Mouse (Mus musculus) heart, postnatal 0 days (tissue): Measurements from ENCODE around the gene Myh10. TPM values are rescaled to one million over a fixed set of nuclear protein-coding genes. Genes with fewer than 3 reads are reported as not detected.

Source experiments
- ATAC-seq: fragments of 200-750 bp; cut with Nextera tagmentation; 2 replicates; pipeline ENCODE4 v1.8.0; 2017; ENCODE audit warnings: low read depth, moderate number of reproducible peaks, moderate library complexity; ENCODE audit not compliant: insufficient read depth
- DNase-seq: peaks from one replicate; pipeline ENCODE4 v3.0.0-alpha.2; 2016; ENCODE audit warnings: low spot score
- H3K27ac ChIP-seq: fragments of 300-500 bp; sonication (generic); 2 replicates; pipeline ENCODE4 v1.5.1; 2014; ENCODE audit warnings: low read depth, mild to moderate bottlenecking
- H3K27me3 ChIP-seq: fragments of 300-500 bp; sonication (generic); 2 replicates; pipeline ENCODE4 v1.6.1; 2014; ENCODE audit warnings: low read length, mixed read lengths; ENCODE audit not compliant: control insufficient read depth, insufficient read depth
- H3K36me3 ChIP-seq: fragments of 300-500 bp; sonication (generic); replicated peaks from 2 replicates; pipeline ENCODE4 v1.6.1; 2014; ENCODE audit warnings: low read length, mixed read lengths; ENCODE audit not compliant: control insufficient read depth, insufficient read depth
- H3K4me1 ChIP-seq: fragments of 300-500 bp; sonication (generic); 2 replicates; pipeline ENCODE4 v1.6.1; 2014; ENCODE audit warnings: antibody characterized with exemption; ENCODE audit not compliant: control insufficient read depth, insufficient read depth
- H3K4me2 ChIP-seq: fragments of 300-500 bp; sonication (generic); 2 replicates; pipeline ENCODE4 v1.6.1; 2014; ENCODE audit warnings: low read depth, mild to moderate bottlenecking, low read length, moderate library complexity
- H3K4me3 ChIP-seq: fragments of 300-500 bp; sonication (generic); 2 replicates; pipeline ENCODE4 v1.5.1; 2014; ENCODE audit warnings: low read depth, low read length
- H3K9ac ChIP-seq: fragments of 300-500 bp; sonication (generic); replicated peaks from 2 replicates; pipeline ENCODE4 v1.6.1; 2014; ENCODE audit warnings: low read depth, low read length, mixed read lengths
- H3K9me3 ChIP-seq: fragments of 300-500 bp; sonication (generic); replicated peaks from 2 replicates; pipeline ENCODE4 v1.6.1; 2016; ENCODE audit warnings: low read length; ENCODE audit not compliant: control insufficient read depth
- CTCF ChIP-seq: IDR thresholded peaks from 2 replicates; pipeline ENCODE4 v1.5.1; 2016; ENCODE audit warnings: antibody characterized with exemption, control low read depth, low read depth
- EP300 ChIP-seq: IDR thresholded peaks from 2 replicates; pipeline ENCODE4 v1.6.1; 2016; ENCODE audit warnings: antibody characterized with exemption, low read depth
- WGBS: fragments of 180-500 bp; shearing (Covaris S2); extraction: QIAGEN DNeasy Blood & Tissue Kit; methylation state at CpG from one replicate; pipeline ENCODE4 v1.1.7; 2014; 5-methylcytosine and 5-hydroxymethylcytosine counted together
- polyA plus RNA-seq: library from polyadenylated mRNA; unstranded; fragments of >200 nt; fragmentation: Nextera tagmentation; extraction: Ambion mirVana; gene quantifications from 2 replicates; pipeline ENCODE4 v1.2.1, GENCODE M21; 2015
- total RNA-seq: library from RNA; depleted of rRNA; stranded (reverse); fragments of >200 nt; gene quantifications from 2 replicates; pipeline ENCODE4 v1.2.3, GENCODE M21; 2014; ENCODE audit warnings: low replicate concordance

Gene Myh10
- total and polyA plus RNA-seq, 2 experiments from 2014 or later: 39.5 to 82.8 TPM

DNA sequence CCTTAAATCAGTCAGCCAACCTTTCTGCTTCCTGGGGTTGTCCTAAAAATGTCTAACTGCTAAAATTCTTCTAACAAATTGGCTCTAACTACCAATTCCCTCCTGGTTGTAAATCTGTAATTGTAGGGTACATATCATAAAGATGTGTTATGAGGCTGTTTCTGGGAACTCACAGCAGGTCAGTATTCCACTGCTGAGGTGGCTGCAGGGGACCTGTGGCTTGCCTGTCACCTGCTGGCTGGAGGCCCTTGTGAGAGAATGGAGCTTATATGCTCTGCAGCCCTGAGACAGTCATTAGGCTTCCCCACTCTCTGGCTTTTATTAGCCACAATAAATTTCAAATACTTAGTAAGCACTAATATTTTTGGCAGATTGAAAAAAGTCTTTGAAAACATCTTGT is 87.5 kb downstream of the Myh10 start:
- Histone ChIP-seq H3K4me2 (no peak overlapping the region), H3K27ac (no peak overlapping the region), H3K9ac (no peak overlapping the region), H3K4me3 (no peak overlapping the region), H3K9me3 (no peaks in the 10 kb centered on the region), H3K27me3 (no peaks in the 10 kb centered on the region), H3K4me1 (peaks cover 11% of the 10 kb centered on the region), H3K36me3 (peaks cover 68% of the 10 kb centered on the region)
- no peak for DNase-seq
- ATAC-seq: no peak
- TF ChIP-seq CTCF: no peak
- TF ChIP-seq EP300: no peak

DNA sequence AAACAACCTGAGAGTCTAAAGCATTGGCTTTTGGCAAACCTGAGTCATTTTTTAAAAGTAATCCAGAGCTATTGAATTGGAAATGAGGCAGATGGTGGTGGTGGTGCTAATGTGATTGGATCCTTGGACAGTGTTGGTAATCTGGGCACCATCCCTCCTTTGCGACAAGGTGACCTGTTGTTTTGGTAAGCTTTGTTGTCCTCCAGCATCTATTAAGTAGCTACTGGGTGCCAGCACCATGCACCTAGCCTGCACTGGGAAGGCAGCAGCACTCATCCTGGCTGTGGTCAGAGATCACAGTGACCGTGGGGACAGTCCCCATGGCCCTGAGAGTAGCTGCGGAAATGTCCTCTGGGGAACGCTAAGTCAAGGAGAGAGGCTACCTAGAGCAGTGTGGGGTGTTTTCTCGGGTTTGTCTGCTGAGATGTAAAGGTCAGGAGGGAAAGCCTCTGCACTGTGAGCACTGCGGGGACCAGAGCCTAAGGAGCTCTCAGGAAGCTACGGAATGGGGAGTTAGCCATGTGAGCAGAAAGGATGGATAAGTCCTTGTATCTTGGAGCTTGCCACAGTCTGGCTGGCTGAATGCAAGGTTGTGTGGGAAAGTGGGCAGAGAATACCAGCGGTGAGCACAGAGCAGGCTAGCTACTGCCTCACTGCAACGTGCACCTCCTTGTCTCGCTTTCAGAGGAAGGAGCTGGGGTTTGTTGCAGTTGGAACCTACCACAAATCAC is 88.5 kb downstream of the Myh10 start:
- H3K4me2 ChIP-seq: peak overlapping the region; percentile 3; the same call in 1 of the 2 replicates
- H3K27me3 ChIP-seq: no peaks in the 10 kb centered on the region
- no peaks in the 10 kb centered on the region for H3K9me3 ChIP-seq
- H3K4me1 ChIP-seq: peaks cover 11% of the 10 kb centered on the region
- peaks cover 68% of the 10 kb centered on the region for H3K36me3 ChIP-seq
- DNase-seq (no peak), ATAC-seq (peak; percentile 22)
- no peak overlapping the region; the same call in 1 of the 2 replicates for H3K9ac ChIP-seq
- no peak overlapping the region for H3K4me3 ChIP-seq
- TF ChIP-seq EP300: no peak
- TF ChIP-seq CTCF: no peak
- H3K27ac ChIP-seq: peak overlapping the region; percentile 66
- 40% methylated on average over 10 of the region's 10 CpGs for WGBS

DNA sequence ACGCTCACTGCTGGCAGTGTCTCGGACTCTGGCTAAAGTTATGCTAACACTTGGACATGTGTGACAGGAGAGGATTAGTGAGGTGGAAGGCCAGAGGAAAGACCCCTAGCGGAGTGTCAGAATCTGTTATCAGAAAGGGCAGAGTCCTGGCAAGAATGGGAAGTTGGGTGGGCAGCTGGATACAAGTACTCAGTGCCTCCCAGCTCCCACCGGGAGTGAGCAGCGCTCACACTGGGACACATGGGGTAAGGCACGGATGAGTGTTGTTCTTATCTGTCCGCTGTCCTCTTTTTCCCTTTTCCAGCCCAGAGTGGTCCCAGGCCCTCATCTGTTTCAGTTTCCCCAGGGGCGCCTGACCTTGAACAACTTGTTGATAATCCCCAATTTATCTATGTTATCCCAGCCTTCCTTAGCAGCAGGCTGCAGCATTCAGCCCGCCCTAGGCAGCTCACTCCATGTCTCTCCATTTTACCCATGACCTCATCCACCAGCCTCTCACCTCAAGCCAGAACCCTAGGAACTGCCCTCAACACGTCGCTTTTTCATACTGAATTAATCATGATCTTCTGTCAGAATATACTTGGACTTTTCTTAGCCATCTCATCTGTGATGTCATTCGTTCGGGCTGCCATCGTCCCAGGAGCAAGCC is 89.2 kb downstream of the Myh10 start:
- H3K9ac ChIP-seq: no peak overlapping the region; the same call in 1 of the 2 replicates
- DNase-seq (peak; percentile 74), ATAC-seq (peak; percentile 77)
- H3K4me3 ChIP-seq: no peak overlapping the region
- H3K27ac ChIP-seq: peak overlapping the region; percentile 66
- peaks cover 68% of the 10 kb centered on the region for H3K36me3 ChIP-seq
- H3K27me3 ChIP-seq: no peaks in the 10 kb centered on the region
- peak overlapping the region; percentile 3 for H3K4me2 ChIP-seq
- H3K4me1 ChIP-seq: peaks cover 11% of the 10 kb centered on the region
- no peaks in the 10 kb centered on the region for H3K9me3 ChIP-seq
- TF ChIP-seq EP300: no peak
- TF ChIP-seq CTCF: no peak
- 29% methylated on average over 14 of the region's 14 CpGs for WGBS

DNA sequence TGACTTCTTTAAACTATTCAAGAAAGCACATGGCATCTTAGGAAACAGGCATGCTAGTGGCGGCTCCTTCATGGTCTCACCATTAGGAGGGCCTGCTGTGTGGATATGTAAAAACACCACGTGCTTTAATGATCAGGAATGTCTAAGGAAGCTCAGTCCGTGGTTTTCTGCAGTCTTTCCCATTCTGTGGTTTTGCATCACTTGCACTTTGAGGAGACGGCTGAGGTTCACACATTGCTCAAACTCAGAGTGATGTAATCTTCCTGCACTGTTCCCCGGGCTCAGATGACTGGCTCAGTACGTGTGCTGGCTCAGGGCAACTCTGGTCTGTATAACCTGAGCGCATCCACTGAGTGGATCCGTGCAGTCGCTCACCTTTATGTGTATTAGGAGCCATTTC is 91.0 kb downstream of the Myh10 start:
- Histone ChIP-seq H3K9ac (no peak overlapping the region), H3K36me3 (peaks cover 72% of the 10 kb centered on the region), H3K4me2 (no peak overlapping the region), H3K9me3 (no peaks in the 10 kb centered on the region), H3K27me3 (no peaks in the 10 kb centered on the region), H3K4me3 (no peak overlapping the region), H3K27ac (no peak overlapping the region), H3K4me1 (peaks cover 11% of the 10 kb centered on the region)
- WGBS: 77% methylated on average over 9 of the region's 9 CpGs
- DNase-seq (no peak), ATAC-seq (no peak)
- TF ChIP-seq EP300 (no peak), CTCF (no peak)

DNA sequence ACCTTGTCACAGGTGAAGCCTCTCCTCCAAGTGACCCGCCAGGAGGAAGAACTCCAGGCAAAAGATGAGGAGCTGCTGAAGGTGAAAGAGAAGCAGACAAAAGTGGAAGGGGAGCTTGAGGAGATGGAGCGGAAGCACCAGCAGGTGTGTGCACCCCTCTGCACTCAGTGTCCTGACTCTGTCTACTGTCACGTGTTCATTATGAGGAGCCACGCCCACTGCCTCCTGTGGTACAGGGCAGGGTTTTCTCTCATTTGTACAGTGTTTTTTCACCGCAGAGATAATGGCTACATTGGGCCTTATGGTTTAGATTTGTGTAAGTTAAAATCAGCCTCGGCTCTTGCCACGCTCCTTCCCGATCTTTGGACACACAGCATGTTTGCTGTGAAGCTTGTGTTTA is 94.5 kb downstream of the Myh10 start:
- H3K27me3 ChIP-seq: no peaks in the 10 kb centered on the region
- H3K9me3 ChIP-seq: no peaks in the 10 kb centered on the region
- no peak for TF ChIP-seq CTCF
- H3K4me1 ChIP-seq: 0 out of 2 replicates have a peak, but pooled peaks cover under 1% of the 10 kb centered on the region
- no peak overlapping the region for H3K4me2 ChIP-seq
- no peak overlapping the region for H3K27ac ChIP-seq
- DNase-seq: no peak
- H3K4me3 ChIP-seq: no peak overlapping the region
- WGBS: 84% methylated on average over 8 of the region's 8 CpGs
- H3K9ac ChIP-seq: no peak overlapping the region
- H3K36me3 ChIP-seq: peaks cover 91% of the 10 kb centered on the region
- no peak for ATAC-seq
